Mouse (Mus musculus): Measurements from ENCODE around the gene Cables2. TPM values are rescaled to one million over a fixed set of nuclear protein-coding genes. Genes with fewer than 3 reads are reported as not detected.

Gene Cables2
- polyA plus RNA-seq, 1 experiment from 2014 or later, result 29.6 TPM

DNA sequence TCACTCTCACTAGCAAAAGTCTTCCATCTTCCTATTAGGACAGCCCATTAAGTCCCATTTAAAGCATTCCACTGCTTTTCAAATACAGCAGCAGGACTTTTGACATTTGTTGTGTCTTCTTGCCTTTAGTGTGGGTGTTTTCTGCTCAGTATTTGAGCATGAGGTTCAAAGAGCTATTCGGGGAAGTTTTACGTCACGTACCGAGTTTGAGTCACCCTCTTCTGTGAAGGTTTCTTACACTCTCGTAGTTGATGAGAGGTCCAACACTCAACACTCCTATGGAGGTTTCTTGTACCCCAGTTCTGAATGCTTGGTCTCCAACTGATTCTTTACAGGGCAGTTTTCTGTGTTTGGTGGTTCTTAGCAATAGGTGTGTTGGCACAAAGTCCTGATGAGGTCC, 25.4 kb downstream of the Cables2 start:
- Histone ChIP-seq H3K9me3 (no peaks in the 10 kb centered on the region), H3K9ac (no peak overlapping the region), H3K27ac (replicated peaks) (no peak overlapping the region), H3K27me3 (no peaks in the 10 kb centered on the region), H3K4me3 (no peak overlapping the region), H3K4me2 (no peak overlapping the region), H3K4me1 (replicated peaks) (peaks cover 7% of the 10 kb centered on the region), H3K36me3 (no peaks in the 10 kb centered on the region)
- ATAC-seq (ENCODE audit: low FRiP score, low read depth), result no peak
- WGBS, result 93% methylated on average over 5 of the region's 5 CpGs

DNA sequence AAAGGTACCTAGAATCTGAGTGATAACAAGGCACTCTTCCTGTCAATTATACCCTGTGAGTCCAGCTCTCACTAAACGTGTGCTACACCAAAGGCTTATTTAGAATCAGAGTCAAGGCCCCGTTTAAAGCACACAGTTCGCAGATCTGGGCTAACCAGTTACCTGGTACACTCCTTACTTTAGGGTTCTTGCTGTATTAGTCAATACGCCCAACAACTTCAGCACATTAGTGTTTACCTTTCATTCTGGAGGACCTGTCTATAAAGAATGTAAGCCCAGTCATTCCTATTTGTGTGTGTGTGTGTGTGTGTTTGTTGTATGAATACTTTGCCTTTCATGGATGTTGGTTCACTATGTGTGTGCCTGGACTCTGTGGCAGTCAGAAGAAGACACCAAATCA, 30.2 kb downstream of the Cables2 start:
- no peak overlapping the region for H3K4me3 ChIP-seq
- no peaks in the 10 kb centered on the region for H3K27me3 ChIP-seq
- H3K9ac ChIP-seq, result no peak overlapping the region
- H3K4me2 ChIP-seq, result no peak overlapping the region
- no peaks in the 10 kb centered on the region for H3K4me1 ChIP-seq (replicated peaks)
- no peaks in the 10 kb centered on the region for H3K36me3 ChIP-seq
- H3K27ac ChIP-seq (replicated peaks), result no peak overlapping the region
- ATAC-seq (ENCODE audit: low FRiP score, low read depth), result no peak
- H3K9me3 ChIP-seq, result no peaks in the 10 kb centered on the region
- 89% methylated on average over 4 of the region's 4 CpGs for WGBS

DNA sequence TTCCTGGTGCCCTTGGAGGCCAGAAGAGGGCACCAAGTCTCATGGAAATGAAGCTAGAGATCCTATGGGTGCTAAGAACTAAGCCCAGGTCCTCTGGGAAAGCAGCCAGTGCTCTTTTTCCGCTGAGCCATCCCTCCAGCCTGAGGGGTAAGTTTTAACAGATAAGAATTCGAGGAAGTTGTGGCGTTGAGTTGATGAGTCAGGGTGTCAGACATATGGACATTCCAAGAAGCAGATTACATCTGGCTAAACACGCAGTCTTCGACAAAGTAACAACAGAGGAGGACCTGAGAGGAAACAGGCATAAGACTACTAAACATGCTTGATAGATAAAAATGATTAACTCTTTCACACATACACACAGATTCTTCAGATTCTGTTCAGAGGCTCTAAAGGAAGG, 34.7 kb downstream of the Cables2 start:
- H3K9ac ChIP-seq, result no peak overlapping the region
- no peaks in the 10 kb centered on the region for H3K4me1 ChIP-seq (replicated peaks)
- H3K27me3 ChIP-seq, result no peaks in the 10 kb centered on the region
- no peak for ATAC-seq (ENCODE audit: low FRiP score, low read depth)
- no peaks in the 10 kb centered on the region for H3K9me3 ChIP-seq
- no peak overlapping the region for H3K27ac ChIP-seq (replicated peaks)
- no peaks in the 10 kb centered on the region for H3K36me3 ChIP-seq
- 90% methylated on average over 5 of the region's 5 CpGs for WGBS
- no peak overlapping the region for H3K4me2 ChIP-seq
- no peak overlapping the region for H3K4me3 ChIP-seq

DNA sequence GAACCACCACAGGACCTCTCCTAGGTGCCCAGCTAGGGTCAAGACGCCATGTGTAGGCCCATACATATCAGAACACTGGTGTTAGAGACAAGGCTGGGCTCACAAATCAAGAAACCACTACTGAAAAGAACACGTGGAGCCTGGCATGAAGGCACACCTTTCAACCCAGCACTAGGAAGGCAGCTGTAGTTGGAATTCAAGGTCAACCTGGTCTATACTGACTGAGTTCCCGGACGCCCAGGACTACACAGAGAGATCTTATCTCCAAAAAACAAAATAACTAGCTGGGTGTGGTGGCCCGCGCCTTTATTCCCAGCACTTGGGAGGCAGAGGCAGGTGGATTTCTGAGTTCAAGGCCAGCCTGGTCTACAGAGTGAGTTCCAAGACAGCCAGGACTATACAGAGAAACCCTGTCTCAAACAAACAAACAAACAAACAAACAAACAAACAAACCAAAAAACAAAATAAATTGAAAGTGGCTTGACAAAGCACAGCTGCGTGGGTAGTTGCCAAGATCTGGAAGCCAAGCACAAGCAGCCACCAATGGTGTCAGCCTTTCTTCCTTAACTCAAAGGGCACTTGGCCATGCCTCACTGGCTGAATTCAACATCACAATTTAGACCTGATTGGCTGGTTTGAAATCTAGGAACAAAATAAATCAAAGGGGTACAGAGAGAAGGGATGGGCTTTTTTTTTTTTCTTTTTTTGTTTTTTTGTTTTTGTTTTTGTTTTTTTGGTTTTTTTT, 35.5 kb downstream of the Cables2 start:
- Histone ChIP-seq H3K9me3 (no peaks in the 10 kb centered on the region), H3K4me3 (no peak overlapping the region), H3K4me2 (no peak overlapping the region), H3K4me1 (replicated peaks) (no peaks in the 10 kb centered on the region), H3K27me3 (no peaks in the 10 kb centered on the region), H3K9ac (no peak overlapping the region), H3K27ac (replicated peaks) (no peak overlapping the region), H3K36me3 (no peaks in the 10 kb centered on the region)
- WGBS, result 94% methylated on average over 7 of the region's 7 CpGs
- ATAC-seq (ENCODE audit: low FRiP score, low read depth), result no peak

DNA sequence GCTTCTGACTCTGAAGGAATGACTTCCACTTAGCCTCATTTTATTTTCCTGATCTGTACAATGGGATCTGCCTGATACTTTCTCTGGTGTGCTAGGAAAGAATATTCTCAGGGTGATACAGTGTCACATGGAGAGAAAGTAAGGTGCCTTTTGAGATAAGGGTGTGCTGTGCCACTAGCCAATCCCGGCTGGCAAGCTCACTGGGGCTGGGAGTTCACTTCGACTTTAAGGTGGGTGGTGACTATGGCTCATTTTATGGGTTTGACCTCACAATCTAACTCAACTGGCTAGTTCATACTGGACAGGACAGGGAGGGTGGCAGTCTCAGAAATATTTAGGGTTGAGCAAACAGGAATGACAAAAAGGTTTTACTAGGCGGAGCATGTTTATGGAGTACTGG, 36.4 kb downstream of the Cables2 start:
- Histone ChIP-seq H3K4me1 (replicated peaks) (no peaks in the 10 kb centered on the region), H3K27ac (replicated peaks) (no peak overlapping the region), H3K9me3 (no peaks in the 10 kb centered on the region), H3K36me3 (no peaks in the 10 kb centered on the region), H3K27me3 (no peaks in the 10 kb centered on the region), H3K4me2 (no peak overlapping the region), H3K9ac (no peak overlapping the region), H3K4me3 (no peak overlapping the region)
- WGBS, result 90% methylated on average over 3 of the region's 3 CpGs
- no peak for ATAC-seq (ENCODE audit: low FRiP score, low read depth)

DNA sequence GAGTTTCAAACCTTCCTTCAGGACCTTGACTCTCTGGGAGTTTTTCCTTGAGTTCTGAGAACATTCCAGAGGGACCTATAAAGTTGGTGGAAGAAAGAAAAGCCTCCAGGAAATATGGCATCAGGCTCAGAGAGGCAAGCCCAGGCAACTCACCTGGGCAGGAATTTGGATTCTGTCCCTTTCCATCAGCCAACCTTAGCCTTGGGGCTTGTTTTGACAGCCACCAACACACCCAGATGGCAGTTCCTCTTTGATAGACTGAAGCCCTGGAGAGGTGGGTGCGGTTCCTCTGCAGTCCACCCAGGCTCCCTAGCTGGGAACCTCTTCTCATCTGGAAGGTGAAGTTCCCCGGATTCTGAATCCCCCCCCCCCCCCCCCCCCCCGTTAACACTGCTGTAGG, 36.8 kb downstream of the Cables2 start:
- no peaks in the 10 kb centered on the region for H3K9me3 ChIP-seq
- no peaks in the 10 kb centered on the region for H3K36me3 ChIP-seq
- H3K4me1 ChIP-seq (replicated peaks), result no peaks in the 10 kb centered on the region
- no peak overlapping the region for H3K27ac ChIP-seq (replicated peaks)
- no peak overlapping the region for H3K9ac ChIP-seq
- WGBS, result 76% methylated on average over 3 of the region's 3 CpGs
- H3K4me2 ChIP-seq, result no peak overlapping the region
- no peak overlapping the region for H3K4me3 ChIP-seq
- no peaks in the 10 kb centered on the region for H3K27me3 ChIP-seq
- ATAC-seq (ENCODE audit: low FRiP score, low read depth), result no peak

DNA sequence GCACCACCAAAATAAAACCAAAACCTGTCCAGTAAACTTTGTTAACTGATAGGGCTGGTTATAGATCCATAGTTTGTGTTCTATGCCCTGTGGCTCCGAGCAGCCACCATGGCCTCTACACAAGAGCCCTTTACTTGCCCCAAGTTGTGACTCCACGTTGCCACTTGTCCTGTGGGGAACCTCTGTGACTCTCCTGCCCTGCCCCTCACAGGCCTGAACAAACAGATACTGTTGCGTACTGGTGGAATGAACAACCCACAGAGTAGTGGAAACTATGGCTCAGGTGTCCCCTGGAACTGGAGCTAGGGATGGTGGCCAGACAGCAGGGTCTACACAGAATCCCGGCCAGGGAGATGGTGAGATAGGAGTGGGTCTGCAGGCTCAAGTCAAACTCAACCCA, 37.5 kb downstream of the Cables2 start:
- no peak for ATAC-seq (ENCODE audit: low FRiP score, low read depth)
- no peak overlapping the region for H3K27ac ChIP-seq (replicated peaks)
- H3K4me1 ChIP-seq (replicated peaks), result no peaks in the 10 kb centered on the region
- no peak overlapping the region for H3K9ac ChIP-seq
- H3K4me2 ChIP-seq, result no peak overlapping the region
- H3K36me3 ChIP-seq, result no peaks in the 10 kb centered on the region
- no peaks in the 10 kb centered on the region for H3K9me3 ChIP-seq
- 96% methylated on average over 4 of the region's 4 CpGs for WGBS
- no peaks in the 10 kb centered on the region for H3K27me3 ChIP-seq
- H3K4me3 ChIP-seq, result no peak overlapping the region

DNA sequence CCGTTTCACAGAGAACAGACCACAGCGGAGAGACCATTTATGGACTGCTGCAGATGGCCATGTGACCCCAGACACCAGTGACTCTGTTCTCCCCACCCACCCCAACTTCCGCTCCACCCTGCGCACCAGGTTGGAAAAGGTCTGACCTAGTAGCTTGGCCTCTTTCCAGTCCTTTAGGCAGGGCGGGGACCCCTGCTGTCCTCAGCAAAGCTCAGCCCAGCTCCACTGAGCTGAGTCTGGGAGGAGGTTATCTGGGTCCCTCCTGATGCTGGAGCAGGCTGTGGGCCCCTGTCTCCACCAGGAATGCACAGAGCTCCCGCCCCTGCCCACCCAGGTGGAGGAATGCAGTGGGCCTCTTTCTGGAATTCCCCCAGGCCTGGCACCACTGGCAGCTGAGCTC, 38.3 kb downstream of the Cables2 start:
- WGBS, result 61% methylated on average over 6 of the region's 6 CpGs
- no peak overlapping the region for H3K4me3 ChIP-seq
- H3K4me2 ChIP-seq, result no peak overlapping the region
- H3K9ac ChIP-seq, result no peak overlapping the region
- H3K27me3 ChIP-seq, result no peaks in the 10 kb centered on the region
- H3K4me1 ChIP-seq (replicated peaks), result no peaks in the 10 kb centered on the region
- no peaks in the 10 kb centered on the region for H3K36me3 ChIP-seq
- no peaks in the 10 kb centered on the region for H3K9me3 ChIP-seq
- no peak for ATAC-seq (ENCODE audit: low FRiP score, low read depth)
- no peak overlapping the region for H3K27ac ChIP-seq (replicated peaks)

DNA sequence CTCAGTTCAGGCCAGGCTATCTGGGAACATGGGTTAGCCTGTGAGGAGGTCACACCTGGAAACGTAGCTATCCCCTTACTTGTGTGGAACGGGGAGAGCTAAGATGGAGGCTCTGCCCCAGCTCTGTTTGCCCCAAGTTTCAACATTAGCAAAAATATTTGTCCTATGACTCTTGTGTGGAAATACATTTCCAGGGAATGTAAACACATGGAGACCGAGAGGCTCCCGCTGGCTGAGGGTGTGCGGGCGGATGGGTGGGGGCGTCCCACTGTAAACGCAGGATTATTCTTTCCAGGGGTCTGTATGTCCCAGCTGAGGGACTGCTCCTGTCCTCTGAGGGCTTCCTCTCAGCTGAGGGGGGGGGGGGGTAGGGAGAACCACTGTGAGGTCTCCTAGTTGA, 38.9 kb downstream of the Cables2 start:
- no peak overlapping the region for H3K4me2 ChIP-seq
- no peak overlapping the region for H3K27ac ChIP-seq (replicated peaks)
- no peak overlapping the region for H3K9ac ChIP-seq
- H3K4me3 ChIP-seq, result no peak overlapping the region
- no peaks in the 10 kb centered on the region for H3K27me3 ChIP-seq
- no peak for ATAC-seq (ENCODE audit: low FRiP score, low read depth)
- 82% methylated on average over 8 of the region's 8 CpGs for WGBS
- H3K9me3 ChIP-seq, result no peaks in the 10 kb centered on the region
- no peaks in the 10 kb centered on the region for H3K36me3 ChIP-seq
- no peaks in the 10 kb centered on the region for H3K4me1 ChIP-seq (replicated peaks)

DNA sequence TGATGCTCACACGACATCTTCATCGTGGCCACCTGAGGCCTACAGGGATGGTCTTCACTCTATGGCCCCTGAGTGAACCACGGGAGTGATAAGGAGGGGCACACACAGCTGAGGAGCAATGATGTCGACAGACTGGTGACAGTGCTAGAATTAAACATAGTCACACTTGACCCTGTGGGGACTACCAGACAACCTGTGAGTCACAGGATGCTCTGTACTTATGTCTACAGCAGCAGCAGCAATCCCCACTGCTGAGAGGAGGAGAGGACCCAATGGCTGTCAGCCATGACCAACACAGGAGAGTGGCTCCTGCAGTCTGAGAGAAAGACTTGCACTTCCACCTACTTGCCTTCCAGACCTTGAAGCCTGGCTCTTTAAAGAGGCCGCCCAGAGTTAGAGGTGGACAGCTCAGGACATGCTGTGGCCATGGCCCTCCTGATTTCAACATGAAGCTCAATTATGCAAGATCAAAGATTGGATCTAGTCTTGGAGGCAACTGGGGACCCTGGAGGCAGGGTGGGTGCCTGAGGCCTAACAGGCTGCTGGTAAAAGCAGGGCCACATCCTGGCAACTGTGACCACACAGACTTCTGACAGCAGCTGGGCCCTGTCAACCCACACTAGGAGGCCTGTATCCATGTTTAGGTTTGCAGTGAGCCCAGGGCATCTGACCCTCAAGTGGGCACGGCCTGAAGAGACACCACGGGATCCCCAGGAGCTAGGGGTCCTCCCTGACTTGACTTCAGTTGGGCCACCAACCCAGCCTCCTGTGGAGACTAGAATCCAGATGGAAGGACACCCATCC, 40.0 kb downstream of the Cables2 start:
- Histone ChIP-seq H3K4me1 (replicated peaks) (peaks cover 5% of the 10 kb centered on the region), H3K9ac (no peak overlapping the region), H3K4me3 (no peak overlapping the region), H3K4me2 (no peak overlapping the region), H3K27me3 (no peaks in the 10 kb centered on the region), H3K9me3 (no peaks in the 10 kb centered on the region), H3K27ac (replicated peaks) (no peak overlapping the region), H3K36me3 (no peaks in the 10 kb centered on the region)
- ATAC-seq (ENCODE audit: low FRiP score, low read depth), result no peak
- 88% methylated on average over 7 of the region's 7 CpGs for WGBS

DNA sequence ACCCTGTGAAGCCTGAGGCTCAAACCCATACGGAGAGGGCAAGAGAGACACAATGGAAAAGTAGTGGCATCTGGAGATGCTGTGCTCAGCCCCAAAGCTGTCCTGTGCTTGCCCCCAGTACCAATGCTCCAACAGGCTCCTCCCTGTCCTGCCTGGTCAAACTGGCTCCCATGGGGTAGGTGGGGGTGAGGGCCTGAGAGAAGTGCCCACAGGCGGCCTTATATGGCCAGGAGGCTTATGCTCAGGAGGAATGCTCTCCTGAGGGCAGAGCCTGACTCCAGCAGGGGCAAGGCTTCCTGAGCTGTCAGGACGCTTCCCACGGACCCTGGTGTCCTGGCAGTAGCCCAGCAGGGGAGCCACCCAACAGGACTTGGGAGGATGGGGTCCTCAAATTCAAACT, 42.8 kb downstream of the Cables2 start:
- Histone ChIP-seq H3K4me1 (replicated peaks) (peaks cover 24% of the 10 kb centered on the region), H3K4me2 (no peak overlapping the region), H3K4me3 (no peak overlapping the region), H3K9me3 (no peaks in the 10 kb centered on the region), H3K27ac (replicated peaks) (no peak overlapping the region), H3K27me3 (peaks cover 4% of the 10 kb centered on the region; the same call in 1 of the 2 replicates), H3K36me3 (no peaks in the 10 kb centered on the region), H3K9ac (no peak overlapping the region)
- WGBS, result 65% methylated on average over 4 of the region's 4 CpGs
- ATAC-seq (ENCODE audit: low FRiP score, low read depth), result no peak

DNA sequence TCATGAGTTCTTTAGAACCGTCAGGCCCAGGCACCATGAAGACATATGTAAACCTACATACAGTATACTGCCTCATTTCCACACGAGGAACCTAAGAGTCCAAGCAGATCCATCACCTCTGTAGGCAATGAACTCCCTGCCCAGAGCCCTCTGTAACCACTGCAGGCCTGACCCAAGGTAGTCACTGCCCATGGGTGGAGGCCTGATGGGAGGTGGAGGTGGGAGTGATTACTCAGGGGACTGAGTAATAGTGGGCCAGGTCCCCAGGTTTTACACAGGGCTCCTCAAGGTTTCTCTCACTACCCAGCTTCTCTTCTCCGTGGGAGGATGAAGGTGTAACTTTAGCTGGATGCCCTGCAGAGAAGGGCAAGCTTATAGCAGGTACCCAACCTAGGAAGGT, 44.2 kb downstream of the Cables2 start:
- no peak overlapping the region for H3K4me2 ChIP-seq
- H3K27ac ChIP-seq (replicated peaks), result no peak overlapping the region
- no peak overlapping the region for H3K4me3 ChIP-seq
- 71% methylated on average over 3 of the region's 3 CpGs for WGBS
- no peaks in the 10 kb centered on the region for H3K9me3 ChIP-seq
- no peak overlapping the region for H3K9ac ChIP-seq
- ATAC-seq (ENCODE audit: low FRiP score, low read depth), result no peak
- H3K27me3 ChIP-seq, result peaks cover 13% of the 10 kb centered on the region
- no peaks in the 10 kb centered on the region for H3K36me3 ChIP-seq
- H3K4me1 ChIP-seq (replicated peaks), result peaks cover 33% of the 10 kb centered on the region
